Mouse (Mus musculus): ENCODE results near the gene Acaca. TPM values are rescaled to one million over a fixed set of nuclear protein-coding genes. Genes with fewer than 3 reads are reported as not detected.

Acaca gene
- total RNA-seq, 1 experiment from 2014 or later = 14.3 TPM

DNA sequence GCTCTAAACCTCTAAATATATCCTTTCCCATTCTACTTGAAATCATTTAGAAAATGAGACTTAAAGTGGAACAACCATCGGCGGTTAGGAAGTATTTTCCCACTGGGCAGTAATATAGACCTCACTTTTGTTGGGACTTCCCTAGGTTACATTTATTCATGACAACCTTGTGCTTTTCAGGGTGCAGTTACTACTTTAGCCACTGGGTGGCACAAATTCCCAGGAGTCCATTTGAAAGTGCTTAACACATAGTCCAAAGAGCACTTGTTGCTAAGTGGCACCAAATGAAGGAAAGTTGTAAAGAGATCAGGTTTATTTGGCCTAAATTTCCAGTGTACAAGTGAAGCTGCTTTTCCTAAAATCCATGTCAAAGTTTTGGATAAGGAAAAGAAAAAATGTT is 12.3 kb downstream of the Acaca start:
- peak; percentile 79 for ATAC-seq (replicated peaks; ENCODE audit: insufficient number of reproducible peaks, low FRiP score, low TSS enrichment, poor library complexity, severe bottlenecking)

DNA sequence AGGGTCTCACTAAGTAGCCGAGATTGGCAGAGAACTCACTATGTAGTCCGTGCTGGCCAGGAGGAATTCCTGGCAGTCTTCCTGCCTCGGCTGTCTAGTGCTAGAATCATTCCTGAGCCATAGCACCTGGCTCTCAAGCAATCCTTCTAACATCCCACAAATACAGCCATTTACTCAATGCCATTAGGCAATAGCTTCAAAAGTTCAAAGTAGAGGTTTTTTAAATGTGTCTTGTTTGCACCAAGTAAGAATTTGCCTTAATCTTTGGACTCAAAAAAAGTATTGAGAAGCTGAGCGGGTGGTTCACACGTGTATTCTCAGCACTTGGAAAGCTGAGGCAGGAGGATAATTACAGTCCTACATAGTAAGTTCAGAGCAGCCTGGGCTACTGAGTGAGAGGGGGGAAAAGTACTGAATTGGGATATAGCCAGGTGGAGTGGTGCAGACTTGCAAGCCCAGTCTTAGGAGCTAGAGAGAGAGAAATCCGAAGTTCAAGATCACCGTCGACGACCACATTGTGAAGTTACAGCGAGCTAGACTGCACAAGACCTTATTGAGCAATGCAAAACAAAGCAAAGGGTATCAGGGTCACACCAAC is 15.8 kb downstream of the Acaca start:
- no peak for ATAC-seq (replicated peaks; ENCODE audit: insufficient number of reproducible peaks, low FRiP score, low TSS enrichment, poor library complexity, severe bottlenecking)

DNA sequence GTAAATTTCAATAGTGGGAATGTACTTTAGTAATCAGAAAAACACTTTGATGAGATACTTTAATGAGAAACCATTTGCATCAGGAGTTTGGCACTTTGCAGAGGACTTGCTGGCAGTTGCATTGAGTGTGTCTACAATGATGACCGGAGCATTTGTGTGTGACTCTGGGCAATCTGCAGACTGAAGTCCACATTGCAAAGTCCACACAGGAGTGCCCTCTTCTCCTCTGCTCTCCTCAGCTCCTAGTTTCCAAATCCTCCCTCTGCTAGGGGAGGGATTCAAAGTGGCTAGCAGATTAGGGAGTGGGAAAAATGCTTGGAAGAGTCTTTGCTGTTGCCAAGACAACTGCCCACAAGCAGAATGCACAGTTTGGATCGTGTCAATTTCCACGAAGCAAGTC is 16.6 kb downstream of the Acaca start:
- no peak for ATAC-seq (replicated peaks; ENCODE audit: insufficient number of reproducible peaks, low FRiP score, low TSS enrichment, poor library complexity, severe bottlenecking)

DNA sequence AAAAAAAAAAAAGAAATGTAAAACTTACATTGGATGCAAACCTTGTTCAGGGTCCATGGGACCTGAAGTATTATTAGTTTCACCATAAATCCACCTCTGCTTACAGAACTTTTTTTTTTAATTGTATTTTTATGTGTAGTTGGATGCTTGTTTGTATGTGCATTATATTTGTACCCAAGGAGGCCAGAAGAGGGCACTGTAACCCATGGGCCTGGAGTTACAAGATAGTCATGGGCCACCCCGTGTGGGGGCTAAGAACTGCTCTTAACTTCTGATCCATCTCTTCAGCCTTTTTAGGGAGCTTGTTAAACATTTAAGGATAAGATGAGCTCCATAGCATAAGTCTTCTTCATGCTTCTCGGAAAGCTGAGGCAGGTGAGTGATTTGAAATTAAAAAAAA is 21.4 kb downstream of the Acaca start:
- no peak for ATAC-seq (replicated peaks; ENCODE audit: insufficient number of reproducible peaks, low FRiP score, low TSS enrichment, poor library complexity, severe bottlenecking)

DNA sequence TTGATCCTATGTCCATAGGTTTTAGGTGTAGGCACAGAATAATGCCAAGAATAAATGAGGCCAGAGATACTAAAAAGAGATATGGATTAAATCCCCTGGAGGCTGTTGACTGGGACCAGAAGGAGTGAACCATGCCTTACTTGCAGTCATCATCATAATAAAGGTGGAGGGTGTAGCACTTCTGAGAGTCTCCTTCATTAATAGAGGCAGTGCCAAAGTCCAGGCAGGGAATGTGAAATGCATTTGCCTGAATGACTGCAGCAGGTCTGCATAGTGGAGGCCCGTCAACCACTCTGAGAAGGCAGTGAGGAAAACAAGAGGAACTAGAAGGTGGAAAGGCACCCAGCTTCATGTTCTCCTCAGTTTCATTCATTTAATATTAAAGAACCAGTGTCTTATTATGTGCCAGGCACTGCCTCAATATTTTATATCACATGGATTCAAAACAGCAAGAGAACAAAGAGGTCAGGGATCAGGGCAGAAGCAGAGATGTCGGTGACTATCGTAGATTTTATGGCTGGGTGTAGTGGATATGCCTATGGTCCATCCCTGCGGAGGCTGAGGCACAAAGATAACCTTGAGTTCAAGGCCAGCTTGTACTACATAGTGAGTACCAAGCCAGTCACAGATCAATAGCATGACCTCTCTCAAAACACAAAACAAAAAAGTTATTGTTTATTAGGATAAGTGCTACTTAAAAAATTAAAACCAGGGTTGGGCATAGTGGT is 27.2 kb downstream of the Acaca start:
- ATAC-seq (replicated peaks; ENCODE audit: insufficient number of reproducible peaks, low FRiP score, low TSS enrichment, poor library complexity, severe bottlenecking) = no peak

DNA sequence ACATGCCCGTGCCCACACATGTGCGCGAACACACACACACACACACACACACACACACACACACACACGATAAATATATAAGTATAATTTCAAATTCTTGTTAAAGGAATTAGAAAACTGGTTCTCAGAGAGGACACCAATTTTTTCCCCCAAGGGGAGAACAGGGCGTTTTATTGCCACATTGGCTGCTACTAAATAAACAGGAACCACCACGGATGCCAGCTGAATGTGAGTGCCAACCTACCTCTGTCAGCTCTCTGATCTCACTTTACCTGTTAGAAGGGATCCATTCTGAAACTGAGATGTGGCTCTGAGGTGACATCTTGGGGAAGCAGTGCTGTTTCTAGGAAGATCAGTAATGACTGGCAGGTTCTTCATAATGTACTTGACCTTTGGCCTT is 34.7 kb downstream of the Acaca start:
- no peak for ATAC-seq (replicated peaks; ENCODE audit: insufficient number of reproducible peaks, low FRiP score, low TSS enrichment, poor library complexity, severe bottlenecking)

DNA sequence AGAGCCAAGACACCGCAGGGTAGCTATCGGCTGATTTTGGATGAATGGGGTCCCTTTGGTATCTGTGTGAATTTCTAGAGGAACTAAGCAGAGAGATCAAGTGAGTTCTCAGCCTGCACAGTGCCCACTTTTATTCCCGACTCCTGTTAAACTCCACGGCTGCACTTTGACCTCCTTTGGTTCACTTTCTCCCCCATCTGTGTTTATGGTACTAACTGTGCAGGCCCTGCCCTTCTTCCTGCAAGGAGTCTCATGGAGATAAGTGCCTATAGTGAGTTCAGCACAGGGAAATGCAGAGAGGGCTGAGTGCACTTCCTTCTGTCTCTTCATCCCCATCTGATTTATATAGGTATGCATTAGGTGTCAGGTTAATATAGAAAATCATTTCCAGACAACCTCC is 35.1 kb downstream of the Acaca start:
- ATAC-seq (replicated peaks; ENCODE audit: insufficient number of reproducible peaks, low FRiP score, low TSS enrichment, poor library complexity, severe bottlenecking) = no peak

DNA sequence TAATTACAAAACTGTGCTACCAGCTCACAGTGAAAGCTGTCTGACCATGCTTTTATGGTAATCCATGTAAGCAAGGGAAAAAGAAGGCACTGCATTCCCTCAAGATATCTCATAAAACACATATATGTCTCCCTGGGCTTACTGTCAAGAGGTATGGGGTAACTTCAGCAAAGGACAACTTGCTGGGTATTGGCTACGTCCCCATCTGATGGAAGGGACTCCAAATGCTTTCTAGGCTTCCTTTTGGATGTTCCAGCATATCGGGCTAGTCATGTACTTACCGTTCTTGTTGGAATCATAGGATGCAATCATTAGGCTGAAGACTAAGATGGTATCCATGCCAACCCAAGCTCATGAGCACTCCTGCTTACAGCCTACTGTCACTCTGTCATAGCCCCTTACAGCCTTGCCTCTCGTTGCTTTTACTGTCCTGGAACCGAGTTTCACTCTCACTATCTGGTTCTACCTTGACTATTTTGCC is 37.6 kb downstream of the Acaca start, which contains the start of gene Gm11437:
Gene Gm11437 (minus strand): TSS at position 431 of the 481 bp plus-strand sequence.
- ATAC-seq (replicated peaks; ENCODE audit: insufficient number of reproducible peaks, low FRiP score, low TSS enrichment, poor library complexity, severe bottlenecking) = no peak

DNA sequence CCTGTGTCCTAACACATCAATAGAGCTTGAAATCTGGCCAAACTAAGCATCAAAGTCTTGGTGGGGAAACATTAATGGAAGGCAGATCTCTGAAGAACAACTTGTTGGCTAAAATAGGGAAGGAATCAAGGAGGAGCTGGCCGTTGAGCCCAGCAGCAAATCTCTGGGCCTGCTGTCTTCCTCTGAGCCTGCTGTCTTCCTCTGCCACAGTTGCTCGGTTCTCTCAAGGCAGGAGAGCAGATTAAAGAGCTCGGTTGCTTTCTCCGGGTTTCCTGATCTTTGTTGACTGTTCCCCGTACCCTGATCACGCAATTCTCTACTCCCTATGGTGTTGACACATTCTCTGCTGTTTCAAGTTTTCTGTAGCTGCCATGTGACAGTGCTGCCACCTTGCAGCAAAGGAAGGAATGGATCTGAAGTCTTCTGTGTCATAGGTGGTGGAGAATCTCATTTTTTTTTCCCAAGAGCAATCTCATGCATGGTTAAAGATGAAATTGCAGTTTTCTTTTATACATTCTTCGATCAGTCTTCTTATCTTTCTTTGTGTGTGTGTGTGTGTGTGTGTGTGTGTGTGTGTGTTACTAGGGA is 39.3 kb downstream of the Acaca start:
- ATAC-seq (replicated peaks; ENCODE audit: insufficient number of reproducible peaks, low FRiP score, low TSS enrichment, poor library complexity, severe bottlenecking) = no peak

DNA sequence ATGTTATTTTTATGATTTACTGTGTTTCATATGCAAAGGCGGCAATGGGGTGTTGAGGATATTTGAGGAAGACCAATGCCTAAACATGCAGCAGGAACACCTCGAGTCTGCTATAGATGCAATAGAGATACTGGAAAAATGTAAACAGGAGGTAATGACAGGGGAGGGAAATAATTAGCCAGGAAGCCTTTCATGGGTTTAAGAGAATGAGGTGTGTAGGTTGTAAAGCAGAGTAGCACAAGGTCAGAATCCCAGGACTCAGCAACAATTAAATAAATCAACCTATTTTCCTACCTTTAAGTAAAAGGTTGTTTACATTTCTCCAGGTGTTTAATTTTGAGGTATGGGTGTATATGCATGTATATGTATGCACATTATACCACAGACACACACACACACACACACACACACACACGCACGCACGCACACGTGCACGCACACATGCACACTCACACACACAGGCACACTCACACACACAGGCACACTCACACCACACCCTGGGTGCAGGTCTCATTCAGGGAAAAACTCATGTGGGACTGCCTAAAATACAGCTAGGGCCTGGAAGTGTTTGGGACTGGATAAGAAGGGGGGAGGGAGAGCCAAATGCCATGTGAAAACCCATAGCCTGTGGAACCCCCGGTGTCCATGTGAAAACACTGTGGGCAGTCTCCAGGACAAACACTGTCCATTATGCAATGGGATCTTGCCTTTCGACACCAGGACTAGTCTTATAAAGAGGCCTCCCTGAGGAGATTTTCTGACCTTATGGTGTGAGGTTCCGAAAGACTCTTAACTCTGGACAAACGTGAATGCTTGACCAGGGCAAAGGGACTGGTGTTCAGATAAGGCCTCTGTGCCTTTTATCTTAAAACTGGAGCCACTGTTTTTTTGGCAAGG is 43.3 kb downstream of the Acaca start:
- ATAC-seq (replicated peaks; ENCODE audit: insufficient number of reproducible peaks, low FRiP score, low TSS enrichment, poor library complexity, severe bottlenecking) = no peak

DNA sequence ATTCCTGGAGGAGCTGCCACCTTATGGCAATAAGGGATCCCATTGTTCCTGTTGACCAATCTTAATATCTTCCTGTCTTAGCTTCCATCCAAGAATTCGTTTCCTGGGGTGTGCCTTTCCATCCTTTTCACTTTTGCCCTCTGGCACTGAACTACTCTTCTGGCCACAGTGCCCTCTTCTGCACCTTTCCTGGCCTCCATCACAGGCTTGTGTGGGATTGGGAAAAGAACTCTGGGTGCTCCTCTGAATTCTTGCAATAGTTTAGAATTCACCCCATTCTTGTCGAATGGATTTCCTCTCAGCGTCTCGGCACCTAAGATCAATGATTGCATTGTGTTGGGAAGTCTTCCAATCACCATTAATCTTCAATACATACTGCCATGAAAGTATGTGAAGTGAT is 49.1 kb downstream of the Acaca start:
- no peak for ATAC-seq (replicated peaks; ENCODE audit: insufficient number of reproducible peaks, low FRiP score, low TSS enrichment, poor library complexity, severe bottlenecking)

DNA sequence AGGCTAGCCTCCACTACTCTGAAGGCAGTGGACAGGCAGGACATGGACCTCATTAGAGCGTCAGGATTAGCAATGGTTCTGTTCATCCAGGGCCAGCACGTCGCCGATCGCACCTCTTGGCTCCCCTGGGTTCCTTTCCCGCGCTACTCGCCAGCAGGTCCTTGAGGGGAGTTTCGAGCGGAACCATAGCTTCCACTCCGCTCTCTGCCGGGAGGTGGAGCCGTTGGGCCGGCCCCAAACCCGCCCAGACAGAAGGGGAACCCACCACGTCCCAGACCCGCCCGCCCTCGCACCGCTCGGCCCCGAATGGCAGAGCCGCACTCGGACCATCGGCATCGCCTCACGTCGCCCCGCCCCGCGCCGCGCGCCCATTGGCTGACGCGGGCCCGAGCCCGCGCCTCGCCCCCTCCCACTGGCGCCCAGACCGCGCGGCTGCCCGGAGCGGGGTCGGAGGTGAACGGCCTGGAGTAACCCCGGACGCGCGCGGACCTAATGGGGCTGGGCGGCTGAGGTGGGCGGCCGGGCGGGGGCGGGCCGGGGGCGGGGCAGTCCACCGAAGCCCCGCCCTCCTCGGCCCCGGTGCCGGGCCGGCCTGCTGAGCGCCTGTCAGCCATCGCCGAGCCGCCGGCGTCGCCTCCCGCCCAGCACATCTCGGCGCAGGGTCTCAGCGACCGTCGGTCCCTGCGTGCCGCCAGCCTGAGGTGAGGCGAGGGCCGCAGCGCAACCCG is 49.9 kb downstream of the Acaca start:
- ATAC-seq (replicated peaks; ENCODE audit: insufficient number of reproducible peaks, low FRiP score, low TSS enrichment, poor library complexity, severe bottlenecking) = peak; percentile 92

DNA sequence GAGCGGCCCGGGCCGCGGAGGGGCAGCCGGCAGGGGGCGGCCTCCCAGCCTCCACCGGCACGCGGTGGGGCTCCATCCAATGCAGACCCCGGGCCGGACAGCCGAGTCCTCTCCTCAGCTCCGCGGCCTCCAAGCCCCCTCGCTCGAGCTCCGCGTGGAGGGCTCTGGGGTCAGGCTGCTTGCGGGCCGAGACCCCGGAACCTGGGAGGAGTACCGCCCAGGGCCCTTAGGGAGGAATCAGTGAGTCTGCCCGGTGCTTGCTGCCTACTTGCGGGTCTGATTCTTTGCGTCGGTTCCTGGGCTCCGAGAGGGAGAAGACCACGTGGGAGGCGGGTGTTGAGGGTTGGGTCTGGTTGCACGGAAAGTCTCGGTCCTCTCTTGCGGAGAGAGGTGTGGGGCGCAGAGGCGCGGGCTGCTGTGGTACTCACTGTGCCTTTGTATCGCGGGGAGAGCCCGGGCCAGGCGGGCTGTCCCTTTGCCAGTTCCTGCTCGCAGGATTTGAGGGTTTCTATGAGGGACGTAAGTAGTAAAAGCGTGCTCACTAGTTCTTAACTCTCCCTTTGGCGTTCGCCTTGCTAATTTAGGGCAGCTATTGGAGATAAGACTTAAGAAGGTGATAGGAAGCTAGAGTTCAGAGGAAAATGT is 50.6 kb downstream of the Acaca start:
- peak; percentile 65 for ATAC-seq (replicated peaks; ENCODE audit: insufficient number of reproducible peaks, low FRiP score, low TSS enrichment, poor library complexity, severe bottlenecking)

DNA sequence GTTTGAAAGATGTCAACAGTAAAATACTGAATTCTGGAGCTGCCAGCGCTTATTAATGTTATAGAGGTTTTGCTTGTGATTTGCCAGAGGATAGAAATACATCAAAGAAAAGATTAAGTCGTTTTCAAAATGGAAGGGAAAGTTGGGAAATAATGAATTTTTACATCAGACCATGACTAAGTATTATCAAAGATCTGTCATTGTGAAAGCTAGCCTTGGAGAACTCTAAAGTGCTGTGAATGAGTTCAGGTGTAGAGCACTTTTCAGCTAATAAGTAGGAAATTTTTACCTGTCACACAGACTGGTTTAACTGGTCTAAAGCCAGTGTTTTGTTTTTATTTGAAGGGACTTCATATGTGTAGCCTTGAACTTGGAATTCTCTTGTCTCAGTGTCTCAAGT is 51.8 kb downstream of the Acaca start:
- no peak for ATAC-seq (replicated peaks; ENCODE audit: insufficient number of reproducible peaks, low FRiP score, low TSS enrichment, poor library complexity, severe bottlenecking)

DNA sequence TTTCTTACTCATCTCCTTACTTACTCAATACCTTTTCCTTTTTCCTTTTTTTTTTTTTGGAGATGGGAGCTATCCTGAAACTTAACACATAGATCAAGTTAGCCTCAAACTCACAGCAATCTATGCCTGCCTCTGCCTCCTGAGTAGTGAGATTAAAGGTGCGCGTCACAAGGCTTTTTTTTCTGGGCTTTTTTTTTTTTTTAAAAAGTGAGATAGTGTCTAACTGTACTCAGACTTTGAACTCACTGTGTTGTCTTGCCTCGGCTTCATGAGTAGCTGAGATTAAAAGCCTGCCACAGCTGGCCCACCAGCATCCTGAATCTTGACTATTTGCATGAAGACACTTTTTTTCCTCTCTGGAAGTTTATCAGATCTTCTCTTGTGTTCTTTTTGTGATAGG is 59.1 kb downstream of the Acaca start:
- ATAC-seq (replicated peaks; ENCODE audit: insufficient number of reproducible peaks, low FRiP score, low TSS enrichment, poor library complexity, severe bottlenecking) = no peak

DNA sequence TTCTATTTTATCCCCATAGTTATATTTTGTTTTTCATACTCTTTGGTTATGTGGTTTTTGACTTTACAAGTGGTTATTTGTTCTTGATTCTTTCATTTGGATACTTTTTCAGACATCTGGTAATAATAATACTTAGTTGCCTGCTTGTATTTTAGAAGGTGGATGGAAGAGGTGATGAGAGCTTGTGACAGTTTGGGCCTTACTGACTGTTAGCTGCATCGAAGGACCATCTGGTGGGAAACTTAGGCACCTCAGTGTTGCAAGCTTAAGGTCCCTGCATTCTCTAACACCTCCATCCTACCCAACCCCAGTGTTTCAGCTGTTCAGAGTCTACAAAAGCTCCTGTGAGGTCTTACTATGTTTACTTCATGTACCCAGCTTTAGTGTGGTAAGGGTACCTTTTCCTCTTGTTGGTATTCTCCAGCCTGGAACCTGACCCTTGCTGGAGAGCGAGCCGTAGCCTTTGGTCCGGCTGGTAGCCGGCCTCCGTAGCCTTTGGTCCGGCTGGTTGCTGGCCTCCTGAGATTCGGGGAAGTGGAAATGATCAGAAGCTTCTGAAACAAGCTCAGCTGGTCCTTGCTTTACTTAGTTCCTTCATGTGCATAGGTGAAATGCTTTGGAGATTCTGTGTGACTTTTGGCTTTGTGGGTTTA is 61.2 kb downstream of the Acaca start:
- no peak for ATAC-seq (replicated peaks; ENCODE audit: insufficient number of reproducible peaks, low FRiP score, low TSS enrichment, poor library complexity, severe bottlenecking)

DNA sequence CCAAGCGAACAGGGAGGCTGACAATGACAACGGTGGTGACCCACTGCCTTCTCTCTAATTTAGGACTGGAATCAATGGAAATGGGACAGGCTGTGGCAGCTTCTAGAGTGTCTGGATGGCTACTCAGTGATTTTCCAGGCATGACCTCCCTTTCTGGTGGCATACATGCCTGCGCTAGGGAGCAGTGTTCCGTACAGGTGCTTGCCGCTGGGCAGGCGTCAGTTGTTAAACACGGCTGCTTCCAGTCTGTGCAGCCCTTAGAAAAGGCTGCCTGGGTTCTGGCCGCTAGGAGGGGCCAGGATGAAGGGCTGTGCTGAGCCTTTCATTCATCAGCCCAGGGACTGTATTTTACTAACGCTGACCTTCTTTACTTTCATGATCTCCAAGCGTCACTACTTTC is 63.8 kb downstream of the Acaca start:
- ATAC-seq (replicated peaks; ENCODE audit: insufficient number of reproducible peaks, low FRiP score, low TSS enrichment, poor library complexity, severe bottlenecking) = no peak

DNA sequence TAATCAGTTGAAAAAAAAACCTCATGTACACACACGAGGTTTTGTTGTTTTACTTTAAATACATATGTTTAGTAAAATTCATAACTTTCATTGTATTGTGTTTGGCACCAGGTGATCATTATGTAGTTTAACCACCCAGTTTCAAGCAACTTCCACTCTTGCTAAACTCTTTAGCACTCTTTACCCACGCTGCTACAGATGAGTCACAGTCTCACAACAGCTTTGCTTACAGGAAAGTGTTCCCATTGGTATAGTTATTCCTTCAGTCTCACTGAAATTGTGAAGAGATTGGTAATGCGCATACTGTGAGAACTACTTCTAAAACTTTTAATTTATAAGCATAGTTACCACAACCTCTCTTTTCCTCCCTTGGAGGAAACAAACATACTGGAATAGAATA is 65.3 kb downstream of the Acaca start:
- ATAC-seq (replicated peaks; ENCODE audit: insufficient number of reproducible peaks, low FRiP score, low TSS enrichment, poor library complexity, severe bottlenecking) = no peak

All from monocyte, adult 5-6 weeks (primary cell).